Mouse (Mus musculus) cortical plate, adult 2 months (tissue): ENCODE results near the gene Sf3b5. TPM values are rescaled to one million over a fixed set of nuclear protein-coding genes. Genes with fewer than 3 reads are reported as not detected.

Experiments
- H3K27ac ChIP-seq: fragments of 200-500 bp; 2 replicates; pipeline ENCODE4 v1.5.1; 2012; ENCODE audit warnings: low read length, control low read depth, inconsistent platforms; ENCODE audit not compliant: insufficient read depth
- H3K4me1 ChIP-seq: fragments of 200-500 bp; 2 replicates; pipeline ENCODE4 v1.6.1; 2011; ENCODE audit warnings: low read length; ENCODE audit not compliant: control insufficient read depth, insufficient read depth
- H3K4me3 ChIP-seq: fragments of 200-500 bp; 2 replicates; pipeline ENCODE4 v1.5.1; 2011; ENCODE audit warnings: mild to moderate bottlenecking, low read length, control low read depth; ENCODE audit not compliant: insufficient read depth
- CTCF ChIP-seq: fragments of 200-500 bp; IDR thresholded peaks from 2 replicates; pipeline ENCODE4 v1.5.1; 2011; ENCODE audit warnings: mild to moderate bottlenecking, control low read depth, low read length; ENCODE audit not compliant: insufficient read depth; ENCODE audit errors: extremely low read depth
- POLR2A ChIP-seq: fragments of 200-500 bp; IDR thresholded peaks from 2 replicates; pipeline ENCODE4 v1.6.1; 2011; ENCODE audit warnings: mild to moderate bottlenecking, low read length, control low read depth; ENCODE audit not compliant: insufficient read depth; ENCODE audit errors: extremely low read depth
- polyA plus RNA-seq: library from polyadenylated mRNA; depleted of rRNA; stranded (reverse); fragments of >200 nt; gene quantifications from 2 replicates; pipeline ENCODE4 v1.2.3, GENCODE M21; 2012

Sf3b5 gene
- polyA plus RNA-seq, 1 experiment, result 23.5 TPM

DNA sequence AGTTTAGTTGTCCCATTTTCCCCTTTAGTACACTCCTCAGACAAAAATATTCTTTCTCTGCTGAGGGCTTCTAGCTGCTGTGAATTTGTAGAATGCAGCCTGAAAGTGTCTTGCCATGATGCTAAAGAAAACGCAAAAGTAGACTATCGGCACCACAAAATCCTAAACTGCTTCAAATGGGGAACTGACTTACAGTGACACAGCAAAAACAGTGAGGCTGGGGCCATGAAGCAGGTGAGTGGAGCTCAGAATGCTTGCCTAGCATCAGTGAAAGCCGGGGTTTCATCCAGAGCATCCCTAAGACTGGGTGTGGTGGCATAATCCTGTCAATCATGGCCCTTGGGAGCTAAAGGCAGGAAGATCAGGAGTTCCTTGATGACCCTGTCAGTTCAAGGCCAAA, 29.7 kb upstream of the Sf3b5 start:
- no peak overlapping the region for H3K27ac ChIP-seq
- no peak overlapping the region for H3K4me3 ChIP-seq
- TF ChIP-seq CTCF, result no peak
- TF ChIP-seq POLR2A, result no peak
- no peaks in the 10 kb centered on the region for H3K4me1 ChIP-seq

DNA sequence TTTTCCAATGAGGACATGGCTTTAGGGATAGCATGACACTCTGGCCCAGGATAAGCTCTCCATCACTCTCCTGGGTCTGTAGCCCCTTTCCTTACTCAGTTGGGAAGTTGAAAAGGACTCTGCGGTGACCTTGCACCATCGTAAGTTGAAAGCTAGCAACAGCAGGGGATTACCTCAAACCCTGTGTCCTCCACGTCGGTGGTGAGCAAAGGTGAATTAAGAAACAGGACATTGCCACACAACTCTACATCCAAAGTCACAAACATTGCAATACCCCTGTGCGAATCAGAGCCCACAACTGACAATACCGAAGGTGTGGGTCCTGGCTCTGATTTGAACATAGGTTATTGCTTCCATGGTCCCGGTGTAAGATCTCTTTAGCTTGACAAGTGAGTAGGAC, 29.2 kb upstream of the Sf3b5 start:
- no peak overlapping the region for H3K4me3 ChIP-seq
- TF ChIP-seq POLR2A (no peak), CTCF (no peak)
- H3K27ac ChIP-seq, result no peak overlapping the region
- no peaks in the 10 kb centered on the region for H3K4me1 ChIP-seq

DNA sequence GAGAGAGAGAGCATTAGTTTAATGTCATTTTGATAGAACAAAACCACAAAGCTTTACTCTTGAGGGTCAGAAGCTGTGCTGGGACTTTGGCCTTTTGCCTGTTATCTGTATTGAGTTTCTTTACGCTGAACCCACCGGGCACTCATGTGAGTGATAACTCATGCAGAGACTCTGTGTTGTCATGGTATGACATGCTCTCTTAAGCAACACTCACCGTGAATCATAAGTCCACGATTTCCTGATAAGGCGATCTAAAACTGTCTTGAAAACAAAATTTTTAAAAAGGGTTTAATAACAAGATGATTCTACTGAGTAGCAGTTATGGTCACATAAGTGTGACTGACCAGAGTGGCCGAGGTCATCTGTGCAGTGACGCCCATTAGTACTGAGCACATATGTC, 28.6 kb upstream of the Sf3b5 start:
- TF ChIP-seq POLR2A (no peak), CTCF (no peak)

DNA sequence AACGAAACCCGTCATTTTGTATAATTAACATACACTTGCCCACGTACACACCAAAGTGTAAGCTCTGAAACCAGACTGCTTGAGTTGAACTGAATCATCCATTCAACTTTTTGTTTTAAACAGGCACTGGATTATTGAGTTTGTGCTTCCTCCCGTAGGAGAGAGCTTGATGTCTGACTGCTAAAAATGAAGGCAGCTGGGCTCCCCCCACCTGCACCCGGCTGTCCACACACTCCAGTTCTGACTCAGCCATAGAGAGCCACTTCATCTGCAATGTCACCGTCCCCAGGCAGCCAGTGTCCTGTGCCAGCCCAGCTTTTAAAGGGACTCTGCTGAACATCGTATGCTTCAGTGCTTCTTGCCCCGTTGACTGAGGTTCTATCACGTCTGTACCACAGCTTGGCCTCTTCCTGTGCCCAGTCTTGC, 27.3 kb upstream of the Sf3b5 start:
- H3K4me1 ChIP-seq, result no peaks in the 10 kb centered on the region
- TF ChIP-seq CTCF, result no peak
- no peak for TF ChIP-seq POLR2A
- H3K27ac ChIP-seq, result no peak overlapping the region
- no peak overlapping the region for H3K4me3 ChIP-seq

More for the DNA sequence above, 28.6 kb upstream of the Sf3b5 start:
- no peak overlapping the region for H3K4me3 ChIP-seq
- H3K4me1 ChIP-seq, result no peaks in the 10 kb centered on the region
- H3K27ac ChIP-seq, result no peak overlapping the region

DNA sequence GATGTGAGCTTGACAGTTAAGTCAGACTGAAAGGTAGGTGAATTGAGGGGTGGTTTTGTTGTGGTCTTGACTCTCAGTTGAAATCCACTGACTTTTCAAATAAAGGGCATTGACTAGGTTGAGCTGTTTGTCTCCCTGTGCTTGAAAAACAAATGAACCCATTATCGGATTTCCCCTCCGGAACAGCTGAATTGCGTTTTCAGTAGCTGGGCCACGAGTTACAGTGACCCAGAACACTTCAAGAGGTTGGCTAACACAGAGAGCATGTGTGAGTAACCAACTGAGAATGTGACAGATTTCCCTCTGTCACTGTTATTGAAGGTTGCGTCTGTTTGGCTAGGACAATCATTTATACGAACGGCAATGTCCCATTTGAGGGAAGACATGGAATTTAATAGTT, 24.1 kb upstream of the Sf3b5 start:
- TF ChIP-seq POLR2A (no peak), CTCF (no peak)
- Histone ChIP-seq H3K27ac (no peak overlapping the region), H3K4me1 (no peaks in the 10 kb centered on the region), H3K4me3 (no peak overlapping the region)

DNA sequence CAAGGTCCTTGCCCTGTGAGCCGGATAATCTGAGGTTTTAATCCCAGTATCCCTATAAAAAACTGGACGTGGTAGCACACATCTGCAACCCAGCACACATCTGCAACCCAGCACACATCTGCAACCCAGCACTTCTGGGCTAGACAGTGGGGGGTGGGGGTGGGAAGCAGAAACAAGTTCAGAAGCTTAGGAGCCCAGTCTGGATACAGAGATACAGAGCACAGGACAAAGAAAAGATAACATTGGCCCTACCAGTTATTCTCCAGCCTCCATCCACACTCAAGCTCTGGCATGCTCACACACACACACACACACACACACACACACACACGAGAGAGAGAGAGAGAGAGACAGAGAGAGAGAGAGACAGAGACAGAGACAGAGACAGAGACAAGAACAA, 21.6 kb upstream of the Sf3b5 start:
- Histone ChIP-seq H3K4me1 (no peaks in the 10 kb centered on the region), H3K4me3 (no peak overlapping the region), H3K27ac (no peak overlapping the region)
- TF ChIP-seq CTCF (no peak), POLR2A (no peak)

DNA sequence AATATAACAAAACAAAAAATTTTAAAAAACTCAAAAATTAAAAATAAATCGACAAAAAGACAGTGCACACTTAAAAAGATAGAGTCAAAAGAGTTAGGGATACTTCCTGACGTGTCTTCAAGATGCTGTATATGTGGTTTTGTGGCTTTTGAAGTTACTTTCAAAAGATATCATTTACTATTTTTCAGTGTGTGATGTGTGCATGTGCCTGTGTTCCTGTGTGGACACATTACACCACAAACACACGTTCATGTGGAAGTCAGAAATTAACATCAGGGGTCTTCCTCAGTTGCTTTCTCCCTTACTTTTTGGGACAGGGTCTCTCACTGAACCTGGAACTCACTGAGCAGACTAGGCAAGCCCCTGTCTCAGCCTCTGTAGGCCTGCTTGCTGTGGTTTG, 20.1 kb upstream of the Sf3b5 start:
- Histone ChIP-seq H3K4me1 (no peaks in the 10 kb centered on the region), H3K4me3 (no peak overlapping the region), H3K27ac (no peak overlapping the region)
- no peak for TF ChIP-seq POLR2A
- TF ChIP-seq CTCF, result no peak

DNA sequence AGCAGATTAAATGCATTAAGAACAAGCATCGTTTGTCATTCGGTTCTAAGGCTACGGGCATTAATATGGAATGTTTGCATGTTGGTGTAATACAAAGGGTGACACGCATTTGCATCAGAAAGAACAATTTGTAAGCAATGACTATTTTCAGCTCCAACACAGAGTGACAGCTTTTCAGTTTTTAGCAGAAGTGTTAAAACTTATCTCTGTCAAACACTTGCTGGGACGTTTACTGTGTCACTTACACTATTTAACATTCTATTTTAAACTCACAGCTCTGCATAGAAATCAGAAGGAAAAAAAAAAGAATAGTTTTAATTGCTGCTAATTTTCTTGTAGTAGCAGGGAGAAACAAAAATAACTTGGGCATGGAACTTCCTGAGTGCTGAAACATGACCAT, 18.7 kb upstream of the Sf3b5 start:
- Histone ChIP-seq H3K4me3 (no peak overlapping the region), H3K4me1 (no peaks in the 10 kb centered on the region), H3K27ac (no peak overlapping the region)
- no peak for TF ChIP-seq CTCF
- no peak for TF ChIP-seq POLR2A

DNA sequence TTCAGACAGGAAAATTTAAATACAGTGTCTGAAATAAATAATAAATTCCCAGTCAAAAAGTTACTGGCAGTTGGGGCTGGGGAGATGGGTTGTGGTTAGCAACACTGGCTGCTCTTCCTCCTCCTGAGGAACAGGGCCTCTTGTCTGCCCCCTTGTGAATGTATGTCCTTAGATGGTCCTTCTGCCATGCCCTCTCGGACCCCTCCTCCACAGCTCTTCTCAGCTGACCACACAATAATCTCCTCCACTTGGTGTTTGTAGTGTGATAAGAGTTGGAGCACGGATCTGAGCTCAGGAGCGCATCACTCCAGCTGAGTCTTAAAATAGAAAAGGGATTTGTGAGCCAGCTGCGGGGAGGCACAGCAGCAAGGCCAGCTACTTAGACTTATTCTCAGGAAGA, 18.2 kb upstream of the Sf3b5 start:
- no peak overlapping the region for H3K27ac ChIP-seq

DNA sequence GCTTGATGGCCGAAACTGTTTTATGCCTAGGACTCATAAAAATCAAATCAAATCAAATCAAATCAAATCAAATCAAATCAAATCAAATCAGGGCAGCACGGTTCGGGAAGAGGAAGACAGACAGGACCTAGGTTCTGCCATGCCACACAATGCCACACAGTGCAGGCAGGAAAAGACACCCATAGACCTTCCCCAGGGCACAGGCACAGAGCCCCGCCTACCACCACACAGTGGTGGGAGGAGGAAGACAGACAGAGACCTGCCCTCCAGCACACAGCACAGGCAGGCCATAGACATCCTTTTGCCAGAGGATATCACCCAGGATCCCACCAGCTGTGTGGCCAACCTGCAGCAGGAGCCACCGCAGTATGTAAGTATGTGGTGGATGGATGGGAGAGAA, 13.2 kb upstream of the Sf3b5 start:
- TF ChIP-seq CTCF (no peak), POLR2A (no peak)
- Histone ChIP-seq H3K4me1 (no peaks in the 10 kb centered on the region), H3K27ac (no peak overlapping the region)

More for the DNA sequence above, 18.2 kb upstream of the Sf3b5 start:
- H3K4me3 ChIP-seq, result no peak overlapping the region
- TF ChIP-seq CTCF (no peak), POLR2A (no peak)
- no peaks in the 10 kb centered on the region for H3K4me1 ChIP-seq

DNA sequence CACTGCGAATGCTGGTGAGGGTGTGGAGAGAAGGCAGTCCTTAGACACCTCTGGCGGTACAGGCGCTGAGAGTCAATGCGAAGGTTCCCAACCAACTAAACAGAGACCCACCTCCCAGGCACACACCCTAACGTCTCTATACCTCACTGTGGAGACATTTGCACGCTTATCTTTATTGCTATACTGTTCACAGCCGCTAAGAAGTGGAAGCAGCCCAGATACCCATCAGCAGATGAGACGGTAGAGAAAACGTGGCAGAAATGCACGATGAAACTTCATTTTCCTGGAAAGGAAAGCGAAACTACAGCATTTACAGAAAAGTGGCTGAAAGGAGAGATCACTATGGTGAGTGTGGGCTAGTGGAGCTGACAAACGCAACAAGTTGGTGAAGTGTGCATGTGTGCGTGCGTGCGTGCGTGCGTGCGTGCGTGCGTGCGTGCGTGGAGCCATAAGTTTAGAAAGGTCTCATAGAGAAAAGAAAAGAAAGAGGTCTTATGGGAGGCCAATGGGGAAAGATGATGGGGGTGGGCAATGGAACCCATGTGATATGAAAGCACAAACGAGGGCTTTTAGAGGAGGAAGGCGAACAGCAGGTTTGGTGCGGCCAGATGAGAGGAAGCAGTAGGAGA, 11.6 kb upstream of the Sf3b5 start:
- no peaks in the 10 kb centered on the region for H3K4me1 ChIP-seq
- no peak overlapping the region for H3K27ac ChIP-seq
- TF ChIP-seq CTCF (no peak), POLR2A (no peak)
- H3K4me3 ChIP-seq, result no peak overlapping the region

More for the DNA sequence above, 13.2 kb upstream of the Sf3b5 start:
- H3K4me3 ChIP-seq, result no peak overlapping the region
